Mouse (Mus musculus): ENCODE results near the gene Crisp3. TPM values are rescaled to one million over a fixed set of nuclear protein-coding genes. Genes with fewer than 3 reads are reported as not detected.

Gene Crisp3
- total and polyA plus RNA-seq, 3 experiments, result 0.13 TPM; not detected in 2

- no peak overlapping the region for H3K4me2 ChIP-seq (ENCODE audit: insufficient read depth, low read depth, poor library complexity, severe bottlenecking)
- DNase-seq (ENCODE audit: extremely low read depth), result no peak
- dilution Hi-C loops (cut with MboI; ENCODE audit: extremely low pct_ligation_motif_present, extremely low pct_unique_long_range_greater_than_20kb, low sequenced_read_pairs), result no loop called here
- no peak overlapping the region for H3K9ac ChIP-seq (ENCODE audit: insufficient read depth, low read depth)
- peaks cover 10% of the 10 kb centered on the region for H3K9me3 ChIP-seq (replicated peaks; ENCODE audit: low read length)
- H3K4me1 ChIP-seq (ENCODE audit: control insufficient read depth in 1 of 2, insufficient read depth in 2 of 2), result no peaks in the 10 kb centered on the region
- no peaks in the 10 kb centered on the region for H3K27me3 ChIP-seq (replicated peaks)
- in situ Hi-C loops (cut with MboI; ENCODE audit: low pct_ligation_motif_present, low pct_unique_long_range_greater_than_20kb, low sequenced_read_pairs), result no loop called here
- no peak for TF ChIP-seq SIN3A (IDR thresholded peaks at IDR 0.05; ENCODE audit: low read length)
- no peak for TF ChIP-seq TBP (conservative IDR thresholded peaks at IDR 0.05; ENCODE audit: low read depth, low read length)
- TF ChIP-seq CHD2 (IDR thresholded peaks at IDR 0.05; ENCODE audit: low read length), result no peak
- TF ChIP-seq CTCF (conservative IDR thresholded peaks at IDR 0.05 in 1 of 2, IDR thresholded peaks at IDR 0.05 in 1 of 2; ENCODE audit: low read depth in 2 of 2, low read length in 2 of 2), result no peak
- TF ChIP-seq USF2 (conservative IDR thresholded peaks at IDR 0.05; ENCODE audit: low read depth, low read length), result no peak
- TF ChIP-seq POLR2A (IDR thresholded peaks at IDR 0.05; ENCODE audit: low read depth, low read length), result no peak
- TF ChIP-seq ZC3H11A (IDR thresholded peaks at IDR 0.05; ENCODE audit: low read depth, low read length), result no peak
- no peak for TF ChIP-seq JUN (IDR thresholded peaks at IDR 0.05; ENCODE audit: insufficient read depth, low read depth, low read length)
- no peak for TF ChIP-seq MYC (IDR thresholded peaks at IDR 0.05; ENCODE audit: low read depth, low read length)
- TF ChIP-seq NRF1 (IDR thresholded peaks at IDR 0.05; ENCODE audit: low read depth, low read length), result no peak
- TF ChIP-seq ZNF384 (IDR thresholded peaks at IDR 0.05; ENCODE audit: low read depth, low read length), result no peak
- TF ChIP-seq TCF12 (IDR thresholded peaks at IDR 0.05; ENCODE audit: low read depth, low read length), result no peak
- TF ChIP-seq POLR2AphosphoS2 (IDR thresholded peaks at IDR 0.05; ENCODE audit: low read depth, low read length), result no peak
- TF ChIP-seq MXI1 (IDR thresholded peaks at IDR 0.05; ENCODE audit: low read depth, low read length), result no peak
- TF ChIP-seq ZKSCAN1 (IDR thresholded peaks at IDR 0.05; ENCODE audit: borderline replicate concordance, low read depth, low read length), result no peak
- no peak for TF ChIP-seq EP300 (IDR thresholded peaks at IDR 0.05; ENCODE audit: low read length)
- no peak for TF ChIP-seq SMC3 (IDR thresholded peaks at IDR 0.05; ENCODE audit: low read depth, low read length)
- TF ChIP-seq ELF1 (IDR thresholded peaks at IDR 0.05; ENCODE audit: low read depth, low read length), result no peak
- no peak for TF ChIP-seq CHD1 (IDR thresholded peaks at IDR 0.05; ENCODE audit: low read depth, low read length)
- no peak for TF ChIP-seq ETS1 (conservative IDR thresholded peaks at IDR 0.05; ENCODE audit: low read depth, low read length)
- H3K4me3 ChIP-seq (replicated peaks in 1 of 3; ENCODE audit: low read depth in 2 of 3, low read length in 2 of 3, poor library complexity in 1 of 3), result no peak overlapping the region
- no peaks in the 10 kb centered on the region for H3K36me3 ChIP-seq (replicated peaks in 1 of 2; ENCODE audit: control insufficient read depth in 1 of 2, insufficient read depth in 1 of 2, low read length in 1 of 2)
- H3K79me2 ChIP-seq (replicated peaks; ENCODE audit: control insufficient read depth, extremely low read depth, insufficient read depth, poor library complexity, severe bottlenecking), result no peaks in the 10 kb centered on the region
- no peak overlapping the region for H3K27ac ChIP-seq (ENCODE audit: insufficient read depth, low read depth)
These were observed 33.4 kb upstream of the Crisp3 start for GRCm38 (mm10) chr17:40275519-40275918.

- TF ChIP-seq POLR2AphosphoS2 (IDR thresholded peaks at IDR 0.05; ENCODE audit: low read depth, low read length), result no peak
- TF ChIP-seq TCF12 (IDR thresholded peaks at IDR 0.05; ENCODE audit: low read depth, low read length), result no peak
- no peak for TF ChIP-seq CHD2 (IDR thresholded peaks at IDR 0.05; ENCODE audit: low read length)
- no peak for TF ChIP-seq RCOR1 (conservative IDR thresholded peaks at IDR 0.05; ENCODE audit: low read depth, low read length)
- TF ChIP-seq BHLHE40 (IDR thresholded peaks at IDR 0.05; ENCODE audit: low read depth, low read length), result no peak
- TF ChIP-seq MEF2A (IDR thresholded peaks at IDR 0.05; ENCODE audit: borderline replicate concordance, low read depth, low read length), result no peak
- no peak for TF ChIP-seq JUND (conservative IDR thresholded peaks at IDR 0.05; ENCODE audit: low read depth, low read length)
- TF ChIP-seq ETS1 (conservative IDR thresholded peaks at IDR 0.05; ENCODE audit: low read depth, low read length), result no peak
- no peak for TF ChIP-seq GABPA (IDR thresholded peaks at IDR 0.05; ENCODE audit: insufficient replicate concordance, low read depth, low read length)
- TF ChIP-seq USF2 (conservative IDR thresholded peaks at IDR 0.05; ENCODE audit: low read depth, low read length), result no peak
- Histone ChIP-seq H3K27me3 (replicated peaks) (no peaks in the 10 kb centered on the region), H3K4me2 (ENCODE audit: insufficient read depth, low read depth, poor library complexity, severe bottlenecking) (no peak overlapping the region), H3K4me1 (ENCODE audit: control insufficient read depth in 1 of 2, insufficient read depth in 2 of 2) (no peaks in the 10 kb centered on the region), H3K27ac (ENCODE audit: insufficient read depth, low read depth) (no peak overlapping the region), H3K36me3 (replicated peaks in 1 of 2; ENCODE audit: control insufficient read depth in 1 of 2, insufficient read depth in 1 of 2, low read length in 1 of 2) (no peaks in the 10 kb centered on the region), H3K9me3 (replicated peaks; ENCODE audit: low read length) (peaks cover 11% of the 10 kb centered on the region), H3K79me2 (replicated peaks; ENCODE audit: control insufficient read depth, extremely low read depth, insufficient read depth, poor library complexity, severe bottlenecking) (no peaks in the 10 kb centered on the region), H3K9ac (ENCODE audit: insufficient read depth, low read depth) (no peak overlapping the region), H3K4me3 (replicated peaks in 1 of 3; ENCODE audit: low read depth in 2 of 3, low read length in 2 of 3, poor library complexity in 1 of 3) (no peak overlapping the region)
- DNase-seq (ENCODE audit: extremely low read depth), result no peak
- dilution Hi-C loops (cut with MboI; ENCODE audit: extremely low pct_ligation_motif_present, extremely low pct_unique_long_range_greater_than_20kb, low sequenced_read_pairs) (no loop called here), in situ Hi-C loops (cut with MboI; ENCODE audit: low pct_ligation_motif_present, low pct_unique_long_range_greater_than_20kb, low sequenced_read_pairs) (no loop called here)
These were observed 32.9 kb upstream of the Crisp3 start for GRCm38 (mm10) chr17:40274906-40275470.

Measured in CH12.LX (cell line).